Mouse (Mus musculus): ENCODE measurements at regions not wholly inside any gene's neighbourhood (a gene's known extent, or its start where the extent isn't known, plus 50 kb on each side); places are given as distances from the start of the nearest gene placed in this dataset.

DNA sequence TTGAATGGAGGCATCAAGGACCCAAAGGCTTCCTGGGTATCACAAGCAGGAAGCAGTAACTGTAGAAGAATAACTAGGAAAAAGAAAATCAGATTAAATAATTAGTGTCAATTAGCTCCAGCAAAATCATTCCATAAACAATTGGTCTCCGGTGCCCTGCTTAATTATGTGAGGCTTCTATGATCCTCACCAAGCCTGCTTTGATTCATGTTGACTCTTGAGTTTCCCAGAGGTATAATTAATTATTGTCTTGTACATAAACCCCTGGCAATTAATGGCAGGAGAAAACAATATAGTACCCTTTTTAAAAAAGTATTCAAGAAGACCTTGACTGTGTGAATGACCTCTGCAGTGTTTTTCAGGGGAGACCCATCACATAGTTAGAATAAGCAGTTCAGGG lies 61.5 kb upstream of the Sp8 start:
- Histone ChIP-seq H3K79me2 (ENCODE audit: control insufficient read depth, insufficient read depth) (no peaks in the 10 kb centered on the region), H3K79me3 (ENCODE audit: low read depth) (no peaks in the 10 kb centered on the region)
- TF ChIP-seq USF1 (IDR thresholded peaks at IDR 0.05; ENCODE audit: low read depth) = no peak
- TF ChIP-seq CTCF (IDR thresholded peaks at IDR 0.05; ENCODE audit: control insufficient read depth, insufficient read depth, insufficient read length) = no peak
- no peak for TF ChIP-seq MAX (IDR thresholded peaks at IDR 0.05)
- no peak for TF ChIP-seq FOSL1 (IDR thresholded peaks at IDR 0.05; ENCODE audit: insufficient read depth, low read length, poor library complexity, severe bottlenecking)
- no peak for TF ChIP-seq MYOG (IDR thresholded peaks at IDR 0.05; ENCODE audit: control insufficient read depth, extremely low read depth, insufficient read length)
- no peak for TF ChIP-seq MYOD1 (IDR thresholded peaks at IDR 0.05; ENCODE audit: control insufficient read depth, insufficient read length, low read depth)
- no peak for TF ChIP-seq CEBPB (IDR thresholded peaks at IDR 0.05; ENCODE audit: low read depth)

DNA sequence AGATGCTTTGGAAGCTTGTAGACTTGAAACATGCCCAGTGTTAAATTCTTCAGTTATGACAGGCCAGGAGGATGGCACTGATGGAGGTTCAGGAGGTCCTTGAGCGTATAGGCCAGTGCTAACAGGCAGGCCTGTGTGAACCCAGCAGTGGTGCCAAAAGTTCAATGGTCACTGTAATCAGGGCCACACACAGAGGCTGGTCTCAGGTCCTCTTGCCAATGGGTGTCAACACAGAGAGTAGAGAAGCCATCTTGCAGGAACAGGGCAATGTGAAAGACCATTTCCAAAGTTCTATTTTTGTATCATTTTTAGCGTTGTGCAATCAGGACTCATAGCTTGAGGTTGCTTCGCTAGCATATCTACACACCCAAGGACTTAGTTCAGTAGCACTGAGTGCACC lies 64.2 kb upstream of the Sp8 start:
- Histone ChIP-seq H3K4me3 (ENCODE audit: insufficient read depth, poor library complexity, severe bottlenecking) (no peak overlapping the region), H3K27me3 (ENCODE audit: control insufficient read depth, insufficient read depth, insufficient read length) (no peaks in the 10 kb centered on the region), H3K79me2 (ENCODE audit: control insufficient read depth, insufficient read depth) (no peaks in the 10 kb centered on the region), H3K79me3 (ENCODE audit: low read depth) (no peaks in the 10 kb centered on the region), H3ac (ENCODE audit: control insufficient read depth, insufficient read length, low read depth) (no peak overlapping the region), H3K36me3 (ENCODE audit: control insufficient read depth, insufficient read depth) (no peaks in the 10 kb centered on the region)
- TF ChIP-seq MAX (IDR thresholded peaks at IDR 0.05) (no peak), USF1 (IDR thresholded peaks at IDR 0.05; ENCODE audit: low read depth) (no peak), CEBPB (IDR thresholded peaks at IDR 0.05; ENCODE audit: low read depth) (no peak), MYOG (IDR thresholded peaks at IDR 0.05; ENCODE audit: control insufficient read depth, extremely low read depth, insufficient read length) (no peak)

More for the DNA sequence above, 61.5 kb upstream of the Sp8 start:
- no peaks in the 10 kb centered on the region for H3K36me3 ChIP-seq (ENCODE audit: control insufficient read depth, insufficient read depth)
- H3K27me3 ChIP-seq (ENCODE audit: control insufficient read depth, insufficient read depth, insufficient read length) = no peaks in the 10 kb centered on the region
- no peak overlapping the region for H3K4me3 ChIP-seq (ENCODE audit: insufficient read depth, poor library complexity, severe bottlenecking)
- H3ac ChIP-seq (ENCODE audit: control insufficient read depth, insufficient read length, low read depth) = no peak overlapping the region

DNA sequence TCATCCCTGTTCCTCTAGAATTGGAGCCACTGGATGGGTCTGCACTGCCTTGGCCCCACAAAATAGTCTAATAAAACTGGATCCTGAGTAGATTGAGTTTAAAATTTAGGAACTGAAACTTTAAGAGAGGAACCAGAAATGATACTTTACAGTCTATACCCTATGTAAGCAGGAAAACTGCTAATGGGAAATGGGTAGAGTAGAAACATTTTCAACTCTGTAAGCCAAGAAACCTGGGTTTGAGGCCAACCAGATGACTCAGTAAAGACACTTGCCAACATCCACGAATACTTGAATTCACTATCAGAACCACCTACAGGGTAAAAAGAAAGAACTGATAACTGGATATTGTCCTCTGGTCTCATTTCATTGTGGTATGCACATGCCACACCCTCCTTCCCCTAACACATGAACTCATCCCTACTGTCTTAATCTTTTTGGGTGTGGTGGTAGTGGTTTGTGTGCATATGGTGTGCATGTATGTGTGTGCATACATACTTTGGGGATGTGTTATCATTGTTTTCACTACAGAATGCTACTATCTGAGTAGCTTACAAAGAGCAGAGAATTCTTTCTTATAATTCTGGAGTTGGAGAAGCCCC lies 70.6 kb upstream of the Sp8 start:
- H3K27me3 ChIP-seq (ENCODE audit: control insufficient read depth, insufficient read depth, insufficient read length) = no peaks in the 10 kb centered on the region
- no peaks in the 10 kb centered on the region for H3K79me3 ChIP-seq (ENCODE audit: low read depth)

DNA sequence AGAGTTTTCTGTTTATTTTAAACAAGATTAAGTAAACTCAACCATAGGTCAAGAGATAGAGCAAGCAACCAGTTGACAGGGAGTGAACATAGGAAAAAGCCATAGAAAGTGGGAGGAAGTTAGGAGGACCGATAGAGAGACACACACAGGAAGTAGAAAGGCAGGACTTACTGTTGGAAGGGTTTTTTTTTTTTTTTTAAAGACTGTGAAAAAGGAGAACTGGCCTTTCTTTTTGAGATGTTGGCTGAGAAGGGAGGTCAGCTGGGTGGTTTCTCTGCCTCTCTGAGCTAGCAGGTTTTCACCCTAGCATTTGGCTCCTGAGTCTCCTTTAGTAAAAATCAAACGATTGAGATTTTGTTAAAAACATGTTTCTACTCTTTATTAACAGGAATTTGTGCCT lies 73.3 kb upstream of the Sp8 start:
- Histone ChIP-seq H3K36me3 (ENCODE audit: control insufficient read depth, insufficient read depth) (no peaks in the 10 kb centered on the region), H3K79me3 (ENCODE audit: low read depth) (no peaks in the 10 kb centered on the region), H3ac (ENCODE audit: control insufficient read depth, insufficient read length, low read depth) (no peak overlapping the region), H3K4me3 (ENCODE audit: insufficient read depth, poor library complexity, severe bottlenecking) (no peak overlapping the region), H3K79me2 (ENCODE audit: control insufficient read depth, insufficient read depth) (no peaks in the 10 kb centered on the region), H3K27me3 (ENCODE audit: control insufficient read depth, insufficient read depth, insufficient read length) (no peaks in the 10 kb centered on the region)
- TF ChIP-seq USF1 (IDR thresholded peaks at IDR 0.05; ENCODE audit: low read depth) (no peak), FOSL1 (IDR thresholded peaks at IDR 0.05; ENCODE audit: insufficient read depth, low read length, poor library complexity, severe bottlenecking) (no peak), MYOD1 (IDR thresholded peaks at IDR 0.05; ENCODE audit: control insufficient read depth, insufficient read length, low read depth) (no peak), CTCF (IDR thresholded peaks at IDR 0.05; ENCODE audit: control insufficient read depth, insufficient read depth, insufficient read length) (no peak), MAX (IDR thresholded peaks at IDR 0.05) (no peak), MYOG (IDR thresholded peaks at IDR 0.05; ENCODE audit: control insufficient read depth, extremely low read depth, insufficient read length) (no peak), CEBPB (IDR thresholded peaks at IDR 0.05; ENCODE audit: low read depth) (no peak)

More for the DNA sequence above, 70.6 kb upstream of the Sp8 start:
- no peak overlapping the region for H3K4me3 ChIP-seq (ENCODE audit: insufficient read depth, poor library complexity, severe bottlenecking)
- H3K36me3 ChIP-seq (ENCODE audit: control insufficient read depth, insufficient read depth) = no peaks in the 10 kb centered on the region
- TF ChIP-seq CTCF (IDR thresholded peaks at IDR 0.05; ENCODE audit: control insufficient read depth, insufficient read depth, insufficient read length) = no peak
- no peak for TF ChIP-seq MYOG (IDR thresholded peaks at IDR 0.05; ENCODE audit: control insufficient read depth, extremely low read depth, insufficient read length)
- no peak for TF ChIP-seq MYOD1 (IDR thresholded peaks at IDR 0.05; ENCODE audit: control insufficient read depth, insufficient read length, low read depth)
- no peak for TF ChIP-seq FOSL1 (IDR thresholded peaks at IDR 0.05; ENCODE audit: insufficient read depth, low read length, poor library complexity, severe bottlenecking)
- no peak for TF ChIP-seq CEBPB (IDR thresholded peaks at IDR 0.05; ENCODE audit: low read depth)
- TF ChIP-seq MAX (IDR thresholded peaks at IDR 0.05) = no peak
- no peak for TF ChIP-seq USF1 (IDR thresholded peaks at IDR 0.05; ENCODE audit: low read depth)
- H3K79me2 ChIP-seq (ENCODE audit: control insufficient read depth, insufficient read depth) = no peaks in the 10 kb centered on the region
- no peak overlapping the region for H3ac ChIP-seq (ENCODE audit: control insufficient read depth, insufficient read length, low read depth)

DNA sequence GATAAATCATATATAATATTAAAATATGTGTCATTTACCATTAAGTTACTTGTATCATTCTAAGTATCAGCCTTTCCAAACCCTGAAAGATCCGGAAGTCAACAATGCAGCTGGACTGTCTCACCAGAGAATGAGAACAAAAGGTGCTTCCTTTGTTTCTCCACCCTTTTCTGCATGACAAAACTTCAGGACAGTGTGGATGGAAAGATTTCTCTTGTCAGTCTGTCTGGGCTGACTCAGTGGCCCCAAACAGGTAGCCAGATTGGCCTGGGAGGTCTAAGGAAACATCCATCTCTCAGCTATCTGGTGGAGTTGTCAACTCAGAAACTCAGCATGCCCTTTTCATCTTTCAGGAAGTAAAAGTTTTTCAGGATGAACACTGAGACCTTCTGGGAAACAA lies 79.7 kb upstream of the Sp8 start:
- H3K36me3 ChIP-seq (ENCODE audit: control insufficient read depth, insufficient read depth) = no peaks in the 10 kb centered on the region
- no peaks in the 10 kb centered on the region for H3K79me2 ChIP-seq (ENCODE audit: control insufficient read depth, insufficient read depth)
- no peaks in the 10 kb centered on the region for H3K27me3 ChIP-seq (ENCODE audit: control insufficient read depth, insufficient read depth, insufficient read length)
- H3ac ChIP-seq (ENCODE audit: control insufficient read depth, insufficient read length, low read depth) = no peak overlapping the region
- H3K4me3 ChIP-seq (ENCODE audit: insufficient read depth, poor library complexity, severe bottlenecking) = no peak overlapping the region
- no peaks in the 10 kb centered on the region for H3K79me3 ChIP-seq (ENCODE audit: low read depth)
- TF ChIP-seq MAX (IDR thresholded peaks at IDR 0.05) = no peak
- TF ChIP-seq USF1 (IDR thresholded peaks at IDR 0.05; ENCODE audit: low read depth) = no peak
- no peak for TF ChIP-seq MYOG (IDR thresholded peaks at IDR 0.05; ENCODE audit: control insufficient read depth, extremely low read depth, insufficient read length)
- no peak for TF ChIP-seq CTCF (IDR thresholded peaks at IDR 0.05; ENCODE audit: control insufficient read depth, insufficient read depth, insufficient read length)

DNA sequence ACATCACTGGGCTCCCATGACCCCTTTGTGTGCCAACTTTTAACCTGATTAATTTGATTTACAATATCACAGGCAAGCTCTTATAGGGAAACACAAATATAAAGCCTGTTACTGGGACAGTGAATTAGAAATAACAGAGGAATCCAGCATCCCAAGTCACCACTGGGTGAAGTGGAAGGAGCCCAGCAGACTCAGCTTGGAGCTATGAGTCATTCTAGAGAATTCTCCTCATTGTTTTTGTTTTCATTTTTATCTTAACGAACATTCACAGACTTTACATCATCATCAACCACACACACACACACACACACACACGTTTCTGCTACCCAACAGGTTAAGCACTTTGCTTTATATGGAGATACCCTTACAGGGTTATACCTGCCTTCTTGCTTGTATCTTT lies 92.1 kb upstream of the Sp8 start:
- Histone ChIP-seq H3K4me3 (ENCODE audit: insufficient read depth, poor library complexity, severe bottlenecking) (no peak overlapping the region), H3ac (ENCODE audit: control insufficient read depth, insufficient read length, low read depth) (no peak overlapping the region), H3K79me3 (ENCODE audit: low read depth) (no peaks in the 10 kb centered on the region), H3K79me2 (ENCODE audit: control insufficient read depth, insufficient read depth) (no peaks in the 10 kb centered on the region), H3K36me3 (ENCODE audit: control insufficient read depth, insufficient read depth) (no peaks in the 10 kb centered on the region), H3K27me3 (ENCODE audit: control insufficient read depth, insufficient read depth, insufficient read length) (no peaks in the 10 kb centered on the region)
- no peak for TF ChIP-seq CEBPB (IDR thresholded peaks at IDR 0.05; ENCODE audit: low read depth)
- no peak for TF ChIP-seq MAX (IDR thresholded peaks at IDR 0.05)
- no peak for TF ChIP-seq USF1 (IDR thresholded peaks at IDR 0.05; ENCODE audit: low read depth)
- TF ChIP-seq MYOG (IDR thresholded peaks at IDR 0.05; ENCODE audit: control insufficient read depth, extremely low read depth, insufficient read length) = no peak
- TF ChIP-seq MYOD1 (IDR thresholded peaks at IDR 0.05; ENCODE audit: control insufficient read depth, insufficient read length, low read depth) = no peak
- TF ChIP-seq CTCF (IDR thresholded peaks at IDR 0.05; ENCODE audit: control insufficient read depth, insufficient read depth, insufficient read length) = no peak
- TF ChIP-seq FOSL1 (IDR thresholded peaks at IDR 0.05; ENCODE audit: insufficient read depth, low read length, poor library complexity, severe bottlenecking) = no peak
